Mouse (Mus musculus) ES-E14 (cell line): ENCODE results near the gene Abcc1.

ENCODE experiments used
- HCFC1 ChIP-seq: IDR thresholded peaks from 2 replicates; pipeline ENCODE4 v1.6.1; 2012; ENCODE audit warnings: low read length, inconsistent platforms, borderline replicate concordance; ENCODE audit not compliant: insufficient read depth
- MAFK ChIP-seq: IDR thresholded peaks from 2 replicates; pipeline ENCODE4 v1.6.1; 2014; ENCODE audit warnings: mild to moderate bottlenecking, low read depth, low read length, inconsistent platforms; ENCODE audit not compliant: insufficient read depth
- ZC3H11A ChIP-seq: IDR thresholded peaks from 2 replicates; pipeline ENCODE4 v1.6.1; 2012; ENCODE audit warnings: low read depth, mild to moderate bottlenecking, inconsistent platforms, low read length, borderline replicate concordance
- ZNF384 ChIP-seq: IDR thresholded peaks from 2 replicates; pipeline ENCODE4 v1.6.1; 2012; ENCODE audit warnings: low read depth, low read length, inconsistent platforms

DNA sequence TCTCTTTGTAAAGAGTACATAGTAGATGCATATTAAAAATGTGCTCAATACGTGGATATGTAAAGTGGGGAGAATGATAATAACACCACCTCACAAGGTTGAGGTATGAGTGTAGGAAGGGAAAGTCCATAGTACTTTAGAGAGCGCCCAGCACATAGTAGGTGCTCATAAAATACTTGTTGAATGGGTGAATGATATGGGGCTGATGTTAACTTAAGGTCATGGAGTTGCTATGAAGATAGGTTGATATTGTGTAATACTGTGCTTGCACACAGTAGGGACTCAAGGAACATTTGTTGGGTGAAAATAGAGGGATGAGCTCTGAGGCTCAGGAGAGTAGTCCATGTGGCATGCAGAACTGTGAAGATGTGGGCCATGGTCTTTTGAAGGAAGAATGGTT is 42.1 kb downstream of the Abcc1 start:
- TF ChIP-seq ZNF384 = no peak
- no peak for TF ChIP-seq HCFC1
- TF ChIP-seq MAFK = no peak
- TF ChIP-seq ZC3H11A = no peak
